Comparison of ENCODE assay signal across 23 mouse cellular contexts in the genomic region with DNA sequence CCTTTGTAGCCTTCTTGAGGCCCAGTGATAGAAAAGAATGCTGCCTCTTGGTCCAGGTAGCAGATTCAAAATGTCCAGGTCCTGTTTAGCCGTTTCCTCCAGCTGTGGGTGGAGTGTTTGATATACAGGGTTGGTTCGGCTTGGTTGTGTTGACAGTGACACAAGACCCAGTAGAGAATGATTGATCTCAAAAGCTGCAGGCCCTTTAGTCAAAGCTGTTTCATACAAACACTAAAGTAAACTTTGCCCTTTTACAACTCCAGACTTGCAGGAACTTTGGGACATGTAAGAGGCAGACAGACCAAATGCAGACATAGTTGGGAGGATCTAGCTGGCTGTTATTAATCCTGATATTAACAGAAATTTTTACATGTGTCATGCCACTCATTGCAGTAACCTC. TPM values are rescaled to one million over a fixed set of nuclear protein-coding genes. Genes with fewer than 3 reads are reported as not detected.
"Had no signal": no experiment of that assay in that cellular context is flagged by ENCODE, and none has a peak within 500 bp of the region (broad histone marks: within the 10 kb centered on the region; RNA-seq: fewer than 3 reads in every experiment).

No protein-coding gene starts in this region.

- H3K9ac ChIP-seq: limb, embryonic 13.5 days; liver, embryonic 14.5 days; lung, embryonic 14.5 days; midbrain, embryonic 13.5 days; neural tube, embryonic 13.5 days; stomach, embryonic 15.5 days had no signal

- H3K27ac ChIP-seq: limb, embryonic 10.5 days; limb, embryonic 13.5 days; liver, embryonic 14.5 days; macrophage; midbrain, embryonic 10.5 days; midbrain, embryonic 13.5 days; neural tube, embryonic 13.5 days; stomach, embryonic 15.5 days had no signal

- ATAC-seq: lung, postnatal 0 days; midbrain, embryonic 13.5 days; midbrain, embryonic 16.5 days had no signal

- DNase-seq: kidney, adult 18-20 months; kidney, adult 9 months; kidney, postnatal 14 days; kidney, postnatal 4 days; lung, embryonic 14.5 days; right cerebral cortex, postnatal 14 days; right cerebral cortex, postnatal 4 days; thymus, adult 2 months; thymus, postnatal 14 days; thymus, postnatal 4 days had no signal

- H3K4me3 ChIP-seq: limb, embryonic 10.5 days; limb, embryonic 13.5 days; midbrain, embryonic 10.5 days; midbrain, embryonic 13.5 days; myocyte; neural tube, embryonic 13.5 days; stomach, embryonic 15.5 days had no signal

- H3K9me3 ChIP-seq: limb, embryonic 10.5 days; limb, embryonic 13.5 days; midbrain, embryonic 10.5 days; midbrain, embryonic 13.5 days; neural tube, embryonic 13.5 days; stomach, embryonic 15.5 days had no signal

- H3K4me2 ChIP-seq: limb, embryonic 13.5 days; lung, embryonic 14.5 days; midbrain, embryonic 13.5 days; neural tube, embryonic 13.5 days; stomach, embryonic 15.5 days had no signal

- H3K27me3 ChIP-seq: stomach, embryonic 15.5 days had no signal

- H3K36me3 ChIP-seq: limb, embryonic 10.5 days; limb, embryonic 13.5 days; midbrain, embryonic 10.5 days; midbrain, embryonic 13.5 days; neural tube, embryonic 13.5 days; stomach, embryonic 15.5 days had no signal

RNA-seq across cellular contexts. Expression of gene Bace2, which starts 3.5 kb away (rescaled TPM):
- total RNA-seq: megakaryocyte, adult 5-6 weeks; monocyte, adult 5-6 weeks had no signal
- polyA plus RNA-seq: macrophage had no signal
